Mouse (Mus musculus) heart, embryonic 13.5 days (tissue): ENCODE results near the gene Dnal1. TPM values are rescaled to one million over a fixed set of nuclear protein-coding genes. Genes with fewer than 3 reads are reported as not detected.
A peak's percentile ranks its signal among the peaks of the same experiment; 100 is the strongest.
"Not testable (repeated sequence)": the region's sequence is repeated elsewhere in the genome, so short reads cannot be mapped to it uniquely, and the experiment has no call there.

Experiments
- ATAC-seq: fragments of 200-750 bp; cut with Nextera tagmentation; 2 replicates; pipeline ENCODE4 v1.8.0; 2017; ENCODE audit warnings: moderate TSS enrichment; ENCODE audit not compliant: insufficient number of reproducible peaks, low FRiP score, low TSS enrichment; ENCODE audit errors: extremely low read depth
- H3K27ac ChIP-seq: fragments of 300-500 bp; sonication (generic); replicated peaks from 2 replicates; pipeline ENCODE4 v1.5.1; 2015; ENCODE audit warnings: moderate library complexity, mild to moderate bottlenecking, inconsistent platforms
- H3K27me3 ChIP-seq: fragments of 300-500 bp; sonication (generic); replicated peaks from 2 replicates; pipeline ENCODE4 v1.6.1; 2015; ENCODE audit warnings: mild to moderate bottlenecking, inconsistent platforms
- H3K36me3 ChIP-seq: fragments of 300-500 bp; sonication (generic); 2 replicates; pipeline ENCODE4 v1.6.1; 2015; ENCODE audit warnings: mild to moderate bottlenecking, inconsistent platforms
- H3K4me1 ChIP-seq: fragments of 300-500 bp; sonication (generic); 2 replicates; pipeline ENCODE4 v1.6.1; 2015; ENCODE audit warnings: inconsistent platforms
- H3K4me2 ChIP-seq: fragments of 300-500 bp; sonication (generic); 2 replicates; pipeline ENCODE4 v1.6.1; 2015; ENCODE audit warnings: inconsistent platforms, mild to moderate bottlenecking, moderate library complexity
- H3K4me3 ChIP-seq: fragments of 300-500 bp; sonication (generic); 2 replicates; pipeline ENCODE4 v1.5.1; 2015; ENCODE audit warnings: moderate library complexity, mild to moderate bottlenecking, inconsistent platforms
- H3K9ac ChIP-seq: fragments of 300-500 bp; sonication (generic); 2 replicates; pipeline ENCODE4 v1.6.1; 2015; ENCODE audit warnings: inconsistent platforms, mild to moderate bottlenecking, moderate library complexity
- H3K9me3 ChIP-seq: fragments of 300-500 bp; sonication (generic); 2 replicates; pipeline ENCODE4 v1.6.1; 2016; ENCODE audit warnings: inconsistent platforms
- WGBS: fragments of 180-500 bp; shearing (Covaris S2); methylation state at CpG from one replicate; pipeline ENCODE4 v1.1.7; 2015; ENCODE audit warnings: mixed read lengths; 5-methylcytosine and 5-hydroxymethylcytosine counted together
- polyA plus RNA-seq: library from polyadenylated mRNA; unstranded; fragments of >200 nt; fragmentation: Nextera tagmentation; extraction: Ambion mirVana; gene quantifications from 2 replicates; pipeline ENCODE4 v1.2.1, GENCODE M21; 2015

Dnal1 gene
- 2.2 and 2.6 TPM in 2 replicates for polyA plus RNA-seq

DNA sequence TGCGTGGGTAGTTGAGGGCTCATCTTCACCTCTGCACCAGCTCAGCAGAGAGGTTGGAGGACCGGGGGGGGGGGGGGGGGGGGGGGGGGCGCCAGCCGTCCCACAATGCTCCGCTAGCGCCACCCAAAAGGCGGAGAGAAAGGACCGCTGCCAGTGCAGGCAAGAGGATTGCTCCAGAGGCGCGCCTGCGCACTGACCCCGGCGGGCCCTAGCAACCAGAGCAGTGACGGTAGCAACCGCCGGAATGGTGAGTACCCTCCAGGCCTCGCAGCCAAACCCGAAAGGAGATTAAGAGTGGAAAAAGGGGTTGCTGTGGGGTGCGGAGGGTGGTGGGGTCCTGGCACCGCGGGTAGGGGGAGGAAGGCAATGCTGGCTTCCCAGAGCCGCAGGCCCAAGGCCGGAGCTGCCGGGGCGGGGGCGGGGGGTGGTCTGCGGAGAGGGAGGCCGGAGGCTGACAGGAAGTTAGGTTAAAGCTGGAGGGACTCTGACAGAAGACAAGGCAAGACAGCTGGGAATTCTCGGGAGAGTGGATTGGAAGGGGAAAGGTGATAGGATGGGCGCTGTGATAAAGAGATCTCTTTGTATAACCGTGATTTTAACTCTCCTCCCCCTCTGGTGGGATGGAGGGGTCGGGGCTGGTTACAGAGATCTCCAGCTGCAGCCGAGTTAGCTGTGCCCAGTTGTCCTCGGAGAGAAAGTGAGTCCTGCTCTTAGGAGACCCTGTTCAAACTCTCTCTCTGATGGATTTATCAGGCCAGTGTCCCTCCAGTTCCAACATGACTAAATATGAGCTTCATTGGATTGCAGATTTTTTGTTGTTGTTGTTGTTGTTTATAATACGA, at the start of gene Dnal1:
Dnal1 (plus strand) TSS at position 214 of the 842 bp plus-strand sequence.
- Histone ChIP-seq H3K9ac (peak within 1 kb of the TSS; percentile 89), H3K4me3 (peak within 1 kb of the TSS; percentile 86), H3K27ac (peak within 1 kb of the TSS; percentile 54), H3K4me2 (peak within 1 kb of the TSS; percentile 84), H3K36me3 (no peaks in the 10 kb centered on the region), H3K4me1 (peaks cover 8% of the 10 kb centered on the region), H3K27me3 (no peaks in the 10 kb centered on the region), H3K9me3 (no peaks in the 10 kb centered on the region)
- peak; percentile 76; the same call in 1 of the 2 replicates for ATAC-seq
- whole genome bisulfite sequencing, result 2% methylated on average over 31 of the region's 35 CpGs

DNA sequence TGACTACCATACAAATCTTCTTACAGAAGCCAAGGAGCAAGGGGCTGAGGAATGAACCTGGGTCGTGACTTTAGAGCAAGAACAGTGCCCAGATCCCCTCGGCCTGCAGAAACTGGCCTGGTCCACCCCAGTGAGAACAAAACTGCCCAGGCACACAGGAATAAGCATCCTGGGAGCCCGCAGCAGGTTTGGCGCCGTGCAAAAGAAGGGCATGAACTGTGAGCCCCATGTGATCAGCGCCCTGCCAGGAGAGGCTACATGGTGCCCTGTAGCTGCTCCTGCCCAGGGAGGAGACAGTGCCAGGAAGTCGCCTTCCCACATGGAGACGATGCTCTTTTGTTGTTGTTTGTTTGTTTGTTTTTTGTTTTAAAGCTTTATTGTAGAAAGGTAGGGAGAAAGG, 49.5 kb upstream of the Dnal1 start:
- no peak overlapping the region for H3K4me2 ChIP-seq

DNA sequence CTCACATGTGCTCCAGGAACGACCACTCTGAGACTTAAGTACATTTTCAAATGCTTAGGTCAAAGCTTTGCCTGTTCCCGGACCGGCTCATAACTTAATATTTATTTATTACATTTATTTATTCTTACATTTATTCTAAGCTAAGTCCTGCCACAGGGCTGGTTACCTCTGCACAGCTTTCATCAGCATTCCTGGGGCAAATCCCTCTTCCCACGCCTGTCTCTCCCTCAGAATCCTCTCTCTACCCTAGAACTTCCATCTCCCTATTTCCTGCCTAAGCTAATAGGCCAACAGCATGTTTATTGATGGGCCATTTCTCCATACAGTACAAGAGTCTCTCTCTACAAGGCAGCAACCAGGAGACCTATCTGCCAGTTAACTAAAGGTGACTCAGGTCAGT, 46.4 kb upstream of the Dnal1 start:
- 69% methylated on average over 4 of the region's 4 CpGs for WGBS
- no peak overlapping the region for H3K27ac ChIP-seq
- H3K4me2 ChIP-seq, result no peak overlapping the region
- H3K9me3 ChIP-seq, result 0 out of 2 replicates have a peak, but pooled peaks cover 3% of the 10 kb centered on the region
- peaks cover 55% of the 10 kb centered on the region for H3K27me3 ChIP-seq
- no peaks in the 10 kb centered on the region for H3K36me3 ChIP-seq
- H3K4me3 ChIP-seq, result no peak overlapping the region
- 0 out of 2 replicates have a peak, but pooled peaks cover 3% of the 10 kb centered on the region for H3K4me1 ChIP-seq
- ATAC-seq, result no peak
- no peak overlapping the region for H3K9ac ChIP-seq

More for the DNA sequence above, 49.5 kb upstream of the Dnal1 start:
- Histone ChIP-seq H3K27ac (no peak overlapping the region), H3K36me3 (no peaks in the 10 kb centered on the region), H3K4me3 (no peak overlapping the region), H3K27me3 (peaks cover 42% of the 10 kb centered on the region), H3K9me3 (0 out of 2 replicates have a peak, but pooled peaks cover 3% of the 10 kb centered on the region), H3K4me1 (0 out of 2 replicates have a peak, but pooled peaks cover 3% of the 10 kb centered on the region), H3K9ac (no peak overlapping the region)
- no peak for ATAC-seq
- WGBS, result 64% methylated on average over 8 of the region's 8 CpGs

DNA sequence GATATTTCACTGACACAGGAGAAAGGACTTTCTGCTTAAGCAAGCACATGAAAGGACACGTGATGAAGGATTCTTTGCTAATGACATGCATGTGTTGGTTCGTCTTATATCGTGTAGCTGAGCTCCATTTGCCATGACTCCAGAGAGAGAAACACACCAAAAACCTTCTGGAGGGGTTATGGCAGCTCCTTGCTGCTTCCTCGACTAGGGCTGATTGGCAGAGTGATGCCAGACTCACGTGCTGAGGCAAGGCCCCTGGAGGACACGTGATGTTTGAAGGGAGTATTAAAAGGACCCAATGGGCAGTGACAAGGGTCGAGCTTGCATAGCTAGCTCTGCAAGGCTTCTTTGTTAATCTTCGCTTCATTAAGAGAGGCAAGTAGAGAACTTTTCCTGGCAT, 45.9 kb upstream of the Dnal1 start:
- Histone ChIP-seq H3K9me3 (0 out of 2 replicates have a peak, but pooled peaks cover under 1% of the 10 kb centered on the region), H3K4me1 (0 out of 2 replicates have a peak, but pooled peaks cover 3% of the 10 kb centered on the region), H3K4me2 (no peak overlapping the region), H3K9ac (no peak overlapping the region), H3K27me3 (peaks cover 55% of the 10 kb centered on the region), H3K36me3 (no peaks in the 10 kb centered on the region), H3K27ac (no peak overlapping the region), H3K4me3 (no peak overlapping the region)
- no peak for ATAC-seq
- WGBS, result 60% methylated on average over 8 of the region's 8 CpGs

DNA sequence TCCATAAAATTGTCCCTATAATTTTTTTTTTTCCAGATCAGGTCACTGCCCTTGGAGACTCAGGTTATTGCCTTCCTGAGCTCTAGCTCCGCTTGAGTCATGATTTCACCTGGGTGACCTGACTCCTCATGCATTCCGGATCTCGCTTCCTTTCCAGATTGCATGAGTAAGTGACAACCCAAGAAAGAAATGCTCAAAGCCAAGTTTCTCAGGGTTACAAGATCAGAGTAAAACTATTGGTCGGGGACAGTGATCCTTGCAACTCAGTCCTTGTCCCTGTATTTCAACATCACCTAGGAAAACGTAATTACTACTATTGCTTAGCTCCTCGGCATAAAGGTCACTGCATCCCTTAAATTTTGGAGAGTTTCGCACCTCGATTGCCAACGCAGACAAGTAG, 45.2 kb upstream of the Dnal1 start, which contains the start of gene Acot5:
Acot5 (plus strand) TSS at position 340 of the 400 bp plus-strand sequence.
- 44% methylated on average over 9 of the region's 9 CpGs for WGBS
- Histone ChIP-seq H3K9me3 (no peaks in the 10 kb centered on the region), H3K4me2 (peak within 1 kb of the TSS; percentile 76), H3K27me3 (peaks cover 55% of the 10 kb centered on the region), H3K27ac (no peak within 1 kb of the TSS), H3K36me3 (no peaks in the 10 kb centered on the region), H3K4me1 (0 out of 2 replicates have a peak, but pooled peaks cover 3% of the 10 kb centered on the region), H3K9ac (peak within 1 kb of the TSS; percentile 71), H3K4me3 (peak within 1 kb of the TSS; percentile 52)
- no peak for ATAC-seq

DNA sequence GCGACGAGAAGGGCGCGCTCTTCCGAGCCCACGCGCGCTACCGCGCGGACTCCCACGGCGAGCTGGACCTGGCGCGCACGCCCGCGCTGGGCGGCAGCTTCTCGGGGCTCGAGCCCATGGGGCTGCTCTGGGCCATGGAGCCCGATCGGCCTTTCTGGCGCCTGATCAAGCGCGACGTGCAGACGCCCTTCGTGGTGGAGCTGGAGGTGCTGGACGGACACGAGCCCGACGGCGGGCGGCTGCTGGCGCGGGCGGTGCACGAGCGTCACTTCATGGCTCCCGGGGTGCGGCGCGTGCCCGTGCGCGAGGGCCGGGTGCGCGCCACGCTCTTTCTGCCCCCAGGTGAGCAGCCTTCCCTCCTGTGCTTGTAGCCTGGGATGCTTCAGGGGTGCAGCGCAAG, 44.6 kb upstream of the Dnal1 start:
- H3K9me3 ChIP-seq, H3K36me3 ChIP-seq, ATAC-seq, H3K4me1 ChIP-seq, H3K27ac ChIP-seq: not testable (repeated sequence)
- peak overlapping the region; percentile 76 for H3K4me2 ChIP-seq
- H3K4me3 ChIP-seq, result peak overlapping the region; percentile 52
- peaks cover 53% of the 10 kb centered on the region for H3K27me3 ChIP-seq
- WGBS, result 2% methylated on average over 49 of the region's 52 CpGs
- peak overlapping the region; percentile 71 for H3K9ac ChIP-seq

DNA sequence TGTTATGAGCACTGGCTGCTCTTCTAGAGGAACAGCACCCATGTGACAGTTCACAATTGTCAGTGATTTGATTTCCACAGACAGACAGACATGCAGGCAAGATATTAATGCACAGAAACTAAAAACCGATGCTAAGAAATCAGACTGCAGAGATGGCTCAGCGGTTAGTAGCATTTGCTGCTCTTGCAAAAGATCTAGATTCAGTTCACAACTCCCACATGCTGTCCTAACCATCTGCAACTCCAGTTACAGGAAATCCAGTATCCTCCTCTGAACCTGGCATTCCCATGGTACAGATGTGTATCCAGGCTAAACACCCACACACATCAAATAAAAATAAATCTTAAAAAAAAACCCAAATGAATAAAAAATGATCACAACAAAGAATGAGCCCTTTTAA, 42.5 kb upstream of the Dnal1 start:
- H3K27ac ChIP-seq, result no peak overlapping the region
- H3K9me3 ChIP-seq, result no peaks in the 10 kb centered on the region
- H3K27me3 ChIP-seq, result peaks cover 47% of the 10 kb centered on the region
- H3K36me3 ChIP-seq, result no peaks in the 10 kb centered on the region
- ATAC-seq, result no peak
- H3K4me1 ChIP-seq, result 0 out of 2 replicates have a peak, but pooled peaks cover 3% of the 10 kb centered on the region
- no peak overlapping the region for H3K4me2 ChIP-seq
- H3K9ac ChIP-seq, result no peak overlapping the region
- 85% methylated on average over 2 of the region's 2 CpGs for WGBS
- no peak overlapping the region for H3K4me3 ChIP-seq

DNA sequence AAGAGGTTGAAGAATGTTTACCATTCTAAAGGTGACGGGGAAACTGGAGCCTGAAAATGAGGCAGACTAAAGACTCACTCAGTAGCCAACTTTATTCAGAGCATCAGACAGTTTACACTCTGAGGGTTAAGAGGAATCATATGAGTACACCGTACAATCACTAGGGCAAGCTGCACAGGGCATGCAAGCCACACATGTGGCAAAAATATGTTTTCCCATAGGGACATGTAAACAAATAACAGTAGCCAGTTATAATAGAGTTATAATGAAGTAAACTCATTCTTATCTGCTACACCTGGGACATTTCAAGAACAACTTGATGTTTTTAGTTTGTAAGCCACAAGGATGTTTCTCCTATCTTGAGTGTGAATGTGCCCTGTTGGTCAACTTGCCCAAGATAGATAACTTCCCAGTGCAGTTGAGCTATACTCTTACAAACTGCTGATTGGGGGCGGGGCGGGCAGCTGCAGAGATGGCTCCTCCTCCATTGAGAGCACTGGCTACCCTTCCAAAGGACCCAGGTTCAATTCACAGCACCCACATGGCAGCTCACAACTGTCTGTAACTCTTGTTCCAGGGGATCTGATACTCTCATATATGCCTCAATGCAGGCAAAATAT, 36.7 kb upstream of the Dnal1 start:
- Histone ChIP-seq H3K4me3 (no peak overlapping the region), H3K4me2 (no peak overlapping the region), H3K27ac (no peak overlapping the region), H3K27me3 (no peaks in the 10 kb centered on the region; the same call in 1 of the 2 replicates), H3K4me1 (no peaks in the 10 kb centered on the region), H3K9me3 (no peaks in the 10 kb centered on the region), H3K9ac (no peak overlapping the region), H3K36me3 (no peaks in the 10 kb centered on the region)
- 79% methylated on average over 4 of the region's 4 CpGs for WGBS
- ATAC-seq, result no peak

DNA sequence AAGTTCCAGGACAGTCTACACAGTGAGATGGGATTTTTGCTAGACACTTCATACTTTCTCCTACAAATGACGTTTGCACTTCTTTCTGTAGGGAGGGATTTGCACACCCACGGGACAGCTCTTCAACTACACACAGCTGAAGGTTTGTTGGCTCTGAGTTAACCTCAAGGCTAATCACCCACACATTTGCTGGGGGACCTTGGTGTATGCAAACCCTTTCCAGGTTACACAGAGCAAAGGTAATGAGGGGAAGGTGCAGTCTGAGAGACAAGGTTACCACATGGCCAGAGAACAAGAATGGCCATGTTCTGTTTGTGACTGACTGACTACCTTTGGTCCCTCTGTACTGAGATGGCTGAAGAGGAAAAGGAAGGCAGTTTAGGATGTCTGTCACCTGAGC, 30.3 kb upstream of the Dnal1 start:
- H3K9me3 ChIP-seq, result 0 out of 2 replicates have a peak, but pooled peaks cover 7% of the 10 kb centered on the region
- no peaks in the 10 kb centered on the region for H3K27me3 ChIP-seq
- no peak overlapping the region for H3K9ac ChIP-seq
- no peak for ATAC-seq
- no peaks in the 10 kb centered on the region for H3K4me1 ChIP-seq
- no peak overlapping the region for H3K27ac ChIP-seq
- 72% methylated on average over 2 of the region's 2 CpGs for WGBS
- H3K4me2 ChIP-seq, result no peak overlapping the region
- no peaks in the 10 kb centered on the region for H3K36me3 ChIP-seq
- H3K4me3 ChIP-seq, result no peak overlapping the region

DNA sequence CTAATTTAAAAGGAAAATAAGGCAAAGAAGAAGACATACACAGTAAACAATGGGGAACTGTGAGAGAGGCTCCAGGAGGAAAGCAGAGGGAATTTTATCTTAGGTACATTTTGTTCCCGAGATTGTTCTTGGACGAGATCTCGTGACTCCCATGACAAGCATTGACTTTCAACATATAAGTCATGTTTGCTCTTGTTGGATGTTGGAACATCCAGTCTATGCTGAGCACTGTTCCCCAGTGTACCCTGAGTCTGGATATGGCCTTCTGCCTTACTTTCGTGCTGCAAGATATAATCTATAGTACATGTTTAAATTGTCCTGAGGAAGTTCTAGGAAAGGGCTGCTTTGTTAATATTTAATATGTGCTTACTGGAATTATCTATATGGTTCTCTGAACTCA, 29.6 kb upstream of the Dnal1 start:
- no peaks in the 10 kb centered on the region for H3K27me3 ChIP-seq
- H3K4me1 ChIP-seq, result no peaks in the 10 kb centered on the region
- no peak overlapping the region for H3K4me2 ChIP-seq
- no peaks in the 10 kb centered on the region for H3K36me3 ChIP-seq
- H3K27ac ChIP-seq, result no peak overlapping the region
- no peak for ATAC-seq
- H3K4me3 ChIP-seq, result no peak overlapping the region
- 71% methylated on average over 4 of the region's 4 CpGs for WGBS
- H3K9me3 ChIP-seq, result peaks cover 12% of the 10 kb centered on the region; the same call in 1 of the 2 replicates
- no peak overlapping the region for H3K9ac ChIP-seq

DNA sequence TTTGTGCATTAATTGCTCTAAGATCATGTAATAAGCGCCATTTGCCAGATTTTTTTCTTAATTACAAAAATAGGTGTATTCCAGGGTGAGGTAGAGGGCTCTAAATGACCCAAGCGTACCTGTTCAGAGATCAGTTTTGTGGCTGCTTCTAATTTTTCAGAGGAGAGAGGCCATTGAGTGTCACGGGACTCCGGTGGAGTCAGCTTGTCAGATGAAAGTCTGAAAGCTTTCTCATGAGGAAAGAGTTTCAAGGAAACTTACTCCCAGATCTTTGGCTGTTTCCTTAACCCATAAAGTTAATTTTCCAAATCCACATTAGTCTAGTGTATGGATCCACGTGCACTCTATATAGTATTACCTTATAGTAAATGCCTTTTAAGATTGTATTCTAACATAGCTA, 19.5 kb upstream of the Dnal1 start:
- not testable (repeated sequence) for H3K9ac ChIP-seq, H3K4me1 ChIP-seq, H3K36me3 ChIP-seq, H3K27ac ChIP-seq, H3K4me2 ChIP-seq, H3K27me3 ChIP-seq, ATAC-seq, H3K4me3 ChIP-seq
- WGBS, result 75% methylated on average over 5 of the region's 5 CpGs
- H3K9me3 ChIP-seq, result peaks cover 35% of the 10 kb centered on the region
